Mouse (Mus musculus) right cerebral cortex, postnatal 10 days (tissue): Measurements from ENCODE around the gene Ift52.

Experiments used
- DNase-seq, 2 experiments: peaks; one replicate each; pipeline ENCODE4 v3.0.0; 2021; ENCODE audit warnings: low spot score in 2 of 2

The Ift52 gene

GRCm38 (mm10) chr2:163075234-163075633 lies 58.1 kb downstream of the Ift52 start:
- no peak for DNase-seq

- DNase-seq = no peak
These were observed 61.9 kb downstream of the Ift52 start for GRCm38 (mm10) chr2:163079041-163079440.

GRCm38 (mm10) chr2:163082591-163082990 lies 65.4 kb downstream of the Ift52 start:
- no peak for DNase-seq

- no peak for DNase-seq
These were observed 67.4 kb downstream of the Ift52 start for GRCm38 (mm10) chr2:163084519-163084918.

GRCm38 (mm10) chr2:163085047-163085446 lies 67.9 kb downstream of the Ift52 start:
- DNase-seq = no peak

GRCm38 (mm10) chr2:163086561-163086960 lies 69.4 kb downstream of the Ift52 start:
- DNase-seq = no peak

- DNase-seq = no peak
These were observed 70.6 kb downstream of the Ift52 start, which contains the start of gene Gtsf1l for GRCm38 (mm10) chr2:163087728-163088127. Gene Gtsf1l, minus strand, starts transcription at chr2:163087855.

GRCm38 (mm10) chr2:163089475-163090123 lies 72.4 kb downstream of the Ift52 start:
- DNase-seq = no peak

GRCm38 (mm10) chr2:163094909-163095308 lies 77.8 kb downstream of the Ift52 start:
- DNase-seq = no peak
